Mouse (Mus musculus) intestine, postnatal 0 days (tissue): ENCODE results near the gene Nisch. TPM values are rescaled to one million over a fixed set of nuclear protein-coding genes. Genes with fewer than 3 reads are reported as not detected.

Source experiments
- ATAC-seq: fragments of 200-750 bp; cut with Nextera tagmentation; 2 replicates; pipeline ENCODE4 v1.8.0; 2017; ENCODE audit warnings: mild to moderate bottlenecking, moderate TSS enrichment, moderate library complexity
- H3K27ac ChIP-seq: fragments of 300-500 bp; sonication (generic); 2 replicates; pipeline ENCODE4 v1.5.1; 2014; ENCODE audit warnings: mild to moderate bottlenecking, low read depth, low read length, moderate library complexity
- H3K27me3 ChIP-seq: fragments of 300-500 bp; sonication (generic); replicated peaks from 2 replicates; pipeline ENCODE4 v1.6.1; 2014; ENCODE audit warnings: low read length, mixed read lengths; ENCODE audit not compliant: control insufficient read depth, insufficient read depth
- H3K36me3 ChIP-seq: fragments of 300-500 bp; sonication (generic); 2 replicates; pipeline ENCODE4 v1.6.1; 2014; ENCODE audit warnings: mild to moderate bottlenecking, moderate library complexity; ENCODE audit not compliant: control insufficient read depth, insufficient read depth
- H3K4me1 ChIP-seq: fragments of 300-500 bp; sonication (generic); replicated peaks from 2 replicates; pipeline ENCODE4 v1.6.1; 2014; ENCODE audit warnings: antibody characterized with exemption, low read length, mixed read lengths; ENCODE audit not compliant: control insufficient read depth, insufficient read depth
- H3K4me2 ChIP-seq: fragments of 300-500 bp; sonication (generic); replicated peaks from 2 replicates; pipeline ENCODE4 v1.6.1; 2014; ENCODE audit warnings: low read depth, mild to moderate bottlenecking, moderate library complexity
- H3K4me3 ChIP-seq: fragments of 300-500 bp; sonication (generic); 2 replicates; pipeline ENCODE4 v1.5.1; 2014; ENCODE audit warnings: low read depth, low read length
- H3K9ac ChIP-seq: fragments of 300-500 bp; sonication (generic); 2 replicates; pipeline ENCODE4 v1.6.1; 2014; ENCODE audit warnings: mild to moderate bottlenecking, low read depth, low read length
- H3K9me3 ChIP-seq: fragments of 300-500 bp; sonication (generic); 2 replicates; pipeline ENCODE4 v1.6.1; 2016; ENCODE audit warnings: mixed run types; ENCODE audit not compliant: control insufficient read depth
- CTCF ChIP-seq: sonication (generic); IDR thresholded peaks from 2 replicates; pipeline ENCODE4 v1.5.1; 2016; ENCODE audit warnings: low read depth, mild to moderate bottlenecking, control low read depth, antibody characterized with exemption, moderate library complexity
- whole genome bisulfite sequencing: fragments of 180-500 bp; shearing (Covaris S2); extraction: QIAGEN DNeasy Blood & Tissue Kit; methylation state at CpG from one replicate; pipeline ENCODE4 v1.1.7; 2014; 5-methylcytosine and 5-hydroxymethylcytosine counted together
- polyA plus RNA-seq: library from polyadenylated mRNA; unstranded; fragments of >200 nt; fragmentation: Nextera tagmentation; extraction: Ambion mirVana; gene quantifications from 2 replicates; pipeline ENCODE4 v1.2.1, GENCODE M21; 2015

The Nisch gene
- polyA plus RNA-seq, 1 experiment from 2014 or later, result 74.1 TPM

GRCm38 (mm10) chr14:31125106-31126075 lies 91.4 kb downstream of the Nisch start:
- Histone ChIP-seq H3K36me3 (peaks cover 9% of the 10 kb centered on the region; the same call in 1 of the 2 replicates), H3K4me1 (no peaks in the 10 kb centered on the region), H3K9ac (no peak overlapping the region), H3K27me3 (no peaks in the 10 kb centered on the region), H3K9me3 (no peaks in the 10 kb centered on the region), H3K27ac (no peak overlapping the region), H3K4me3 (no peak overlapping the region), H3K4me2 (no peak overlapping the region)
- WGBS, result 54% methylated on average over 9 of the region's 9 CpGs
- no peak for TF ChIP-seq CTCF
- no peak for ATAC-seq

Other genes with a start within 250 kb of the Nisch start
- 18.2 and 21.6 TPM in 2 replicates for gene Glt8d1, start 215.5 kb downstream of the Nisch start, polyA plus RNA-seq
- 434 and 465 TPM in 2 replicates for gene Spcs1, start 215.3 kb downstream of the Nisch start, polyA plus RNA-seq
- 33.1 and 39.8 TPM in 2 replicates for gene Pbrm1, start 197.8 kb downstream of the Nisch start, polyA plus RNA-seq
- 53.5 and 59.6 TPM in 2 replicates for gene Gnl3, start 197.8 kb downstream of the Nisch start, polyA plus RNA-seq
- 127 and 132 TPM in 2 replicates for gene Smim4, start 88.0 kb downstream of the Nisch start, polyA plus RNA-seq
- 31.2 and 34.9 TPM in 2 replicates for gene Nt5dc2, start 85.9 kb downstream of the Nisch start, polyA plus RNA-seq
- 20.6 and 23.1 TPM in 2 replicates for gene Stab1, start 48.3 kb downstream of the Nisch start, polyA plus RNA-seq
- 1.4 and 1.6 TPM in 2 replicates for gene Tnnc1, start 8.6 kb downstream of the Nisch start, polyA plus RNA-seq
- gene Sema3g, start 914 bp upstream of the Nisch start, polyA plus RNA-seq, result 0.61 and 0.74 TPM in 2 replicates
- 8.6 and 10.3 TPM in 2 replicates for gene Phf7, start 34.4 kb upstream of the Nisch start, polyA plus RNA-seq
- gene Bap1, start 34.5 kb upstream of the Nisch start, polyA plus RNA-seq, result 20.7 and 22.4 TPM in 2 replicates
- 0.30 and 0.57 TPM in 2 replicates for gene Dnah1, start 107.0 kb upstream of the Nisch start, polyA plus RNA-seq
- gene Capn7, start 119.7 kb upstream of the Nisch start, polyA plus RNA-seq, result 18.6 and 18.7 TPM in 2 replicates
- 12.0 and 12.4 TPM in 2 replicates for gene Sh3bp5, start 219.1 kb upstream of the Nisch start, polyA plus RNA-seq